Mouse (Mus musculus) olfactory bulb, adult 2 months (tissue): ENCODE data around the gene Atp2a1. TPM values are rescaled to one million over a fixed set of nuclear protein-coding genes. Genes with fewer than 3 reads are reported as not detected.

Experiments used
- H3K27ac ChIP-seq: fragments of 200-500 bp; 2 replicates; pipeline ENCODE4 v1.5.1; 2012; ENCODE audit warnings: low read depth, low read length; ENCODE audit not compliant: insufficient read depth
- H3K4me1 ChIP-seq: fragments of 200-500 bp; 2 replicates; pipeline ENCODE4 v1.6.1; 2012; ENCODE audit warnings: low read length; ENCODE audit not compliant: control insufficient read depth, insufficient read depth
- H3K4me3 ChIP-seq: fragments of 200-500 bp; 2 replicates; pipeline ENCODE4 v1.5.1; 2012; ENCODE audit warnings: mild to moderate bottlenecking, low read depth, low read length, moderate library complexity; ENCODE audit not compliant: insufficient read depth
- CTCF ChIP-seq: fragments of 200-500 bp; IDR thresholded peaks from 2 replicates; pipeline ENCODE4 v1.5.1; 2012; ENCODE audit warnings: low read depth, mild to moderate bottlenecking, low read length, moderate library complexity; ENCODE audit not compliant: insufficient read depth
- POLR2A ChIP-seq: fragments of 200-500 bp; IDR thresholded peaks from 2 replicates; pipeline ENCODE4 v1.6.1; 2012; ENCODE audit warnings: mild to moderate bottlenecking, low read depth, low read length, moderate library complexity; ENCODE audit not compliant: insufficient read depth
- WGBS: fragments of 180-500 bp; shearing (Covaris S2); methylation state at CpG from one replicate; pipeline ENCODE4 v1.1.7; 2018; 5-methylcytosine and 5-hydroxymethylcytosine counted together
- polyA plus RNA-seq: library from polyadenylated mRNA; stranded (reverse); fragments of >200 nt; gene quantifications from 2 replicates; pipeline ENCODE4 v1.2.4, GENCODE M21; 2012; ENCODE audit warnings: low replicate concordance; ENCODE audit not compliant: missing spikeins, insufficient read depth, insufficient read length

The Atp2a1 gene
- polyA plus RNA-seq, 1 experiment, result not detected

DNA sequence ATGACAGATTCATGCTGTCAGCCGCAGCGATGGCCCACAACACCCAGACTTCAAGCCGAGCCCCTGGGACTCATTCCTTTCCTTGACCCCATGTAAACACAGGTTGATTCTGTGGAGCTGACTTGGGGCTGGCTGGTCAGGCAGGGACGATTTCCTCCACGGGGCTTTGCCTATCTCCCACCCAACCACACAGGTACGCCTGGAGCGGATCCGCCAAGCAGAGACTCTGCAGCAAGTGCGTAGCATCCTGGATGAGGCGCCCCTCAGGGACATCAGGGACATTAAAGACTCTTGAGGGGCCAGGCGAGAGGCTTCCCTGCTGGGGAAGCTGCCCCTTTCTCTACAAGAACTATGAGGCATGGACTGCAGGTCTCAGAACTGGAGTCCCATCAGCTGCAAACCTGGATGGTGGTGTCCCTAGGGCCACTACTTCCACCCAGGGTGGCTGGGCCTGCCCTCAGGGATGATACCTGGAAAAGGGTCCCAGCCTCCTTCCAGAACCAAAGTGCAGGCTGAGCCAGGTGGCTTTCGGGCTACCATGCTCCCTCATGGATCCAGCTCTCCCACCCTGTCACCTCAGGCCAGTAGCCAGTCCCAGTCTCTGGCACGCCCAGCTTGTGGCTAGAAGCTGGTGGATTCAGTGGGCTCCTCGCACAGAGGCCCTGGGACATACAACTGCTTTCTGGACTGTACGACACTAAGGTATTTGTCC is 17.6 kb downstream of the Atp2a1 start:
- no peak for TF ChIP-seq CTCF
- TF ChIP-seq POLR2A, result no peak
- Histone ChIP-seq H3K4me3 (no peak overlapping the region), H3K4me1 (no peaks in the 10 kb centered on the region), H3K27ac (no peak overlapping the region)
- WGBS, result 95% methylated on average over 15 of the region's 15 CpGs

DNA sequence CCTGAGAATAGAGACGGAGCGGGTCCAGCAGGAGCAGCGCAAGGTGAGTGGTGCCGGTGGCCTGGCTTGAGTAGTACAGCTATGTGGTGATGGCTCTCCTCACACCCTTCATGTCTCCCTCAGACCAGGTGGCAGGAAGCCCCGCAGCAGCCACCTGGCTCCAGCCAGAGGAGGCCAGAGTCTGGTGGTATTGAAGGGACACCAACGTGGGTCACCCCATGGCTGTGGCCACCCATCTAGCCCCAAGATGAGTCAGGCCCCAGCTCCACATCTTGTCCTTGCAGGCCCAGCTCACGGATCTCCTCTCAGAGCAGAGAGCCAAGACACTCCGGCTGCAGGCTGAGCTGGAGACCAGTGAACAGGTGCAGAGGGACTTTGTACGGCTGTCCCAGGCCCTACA is 18.4 kb downstream of the Atp2a1 start:
- H3K4me1 ChIP-seq, result no peaks in the 10 kb centered on the region
- no peak for TF ChIP-seq CTCF
- TF ChIP-seq POLR2A, result no peak
- 94% methylated on average over 9 of the region's 9 CpGs for WGBS
- H3K4me3 ChIP-seq, result no peak overlapping the region
- no peak overlapping the region for H3K27ac ChIP-seq

DNA sequence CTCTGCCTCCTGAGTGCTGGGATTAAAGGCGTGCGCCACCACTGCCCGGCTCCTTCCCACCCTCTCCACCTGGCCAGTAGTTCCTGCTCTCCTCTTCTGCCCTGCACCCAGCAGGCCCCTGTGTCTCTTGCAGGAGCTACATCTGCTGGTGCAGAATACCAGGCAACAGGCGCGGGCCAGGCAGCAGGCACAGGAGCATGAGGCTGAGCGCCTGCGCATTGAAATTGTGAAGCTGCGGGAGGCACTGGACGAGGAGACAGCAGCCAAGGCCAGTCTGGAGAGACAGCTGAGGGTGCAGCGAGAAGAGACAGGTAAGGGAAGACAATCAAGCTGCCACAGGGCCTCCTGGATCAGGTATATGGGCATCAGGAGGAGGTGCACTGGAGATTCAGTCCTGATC is 18.9 kb downstream of the Atp2a1 start:
- 96% methylated on average over 10 of the region's 10 CpGs for WGBS
- no peak overlapping the region for H3K27ac ChIP-seq
- no peaks in the 10 kb centered on the region for H3K4me1 ChIP-seq
- H3K4me3 ChIP-seq, result no peak overlapping the region
- no peak for TF ChIP-seq POLR2A
- TF ChIP-seq CTCF, result no peak

DNA sequence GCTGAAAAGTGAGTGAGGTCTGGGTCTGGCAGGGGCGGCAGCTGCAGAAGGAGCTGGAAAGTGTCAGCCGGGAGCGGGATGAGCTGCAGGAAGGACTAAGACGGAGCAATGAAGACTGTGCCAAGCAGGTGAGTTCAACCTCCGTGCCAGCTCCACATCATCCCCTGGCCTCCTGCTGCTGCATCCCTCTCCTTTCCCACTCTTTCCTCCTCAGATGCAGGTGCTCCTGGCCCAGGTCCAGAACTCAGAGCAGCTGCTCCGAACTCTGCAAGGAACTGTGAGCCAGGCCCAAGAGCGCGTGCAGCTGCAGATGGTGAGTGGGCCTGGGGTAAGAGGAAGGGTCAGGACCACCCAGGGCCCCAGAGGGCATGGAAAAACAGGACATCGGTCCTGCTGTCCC is 22.8 kb downstream of the Atp2a1 start:
- 65% methylated on average over 9 of the region's 9 CpGs for WGBS
- Histone ChIP-seq H3K4me1 (0 out of 2 replicates have a peak, but pooled peaks cover 3% of the 10 kb centered on the region), H3K27ac (no peak overlapping the region), H3K4me3 (no peak overlapping the region)
- TF ChIP-seq POLR2A (no peak), CTCF (no peak)

DNA sequence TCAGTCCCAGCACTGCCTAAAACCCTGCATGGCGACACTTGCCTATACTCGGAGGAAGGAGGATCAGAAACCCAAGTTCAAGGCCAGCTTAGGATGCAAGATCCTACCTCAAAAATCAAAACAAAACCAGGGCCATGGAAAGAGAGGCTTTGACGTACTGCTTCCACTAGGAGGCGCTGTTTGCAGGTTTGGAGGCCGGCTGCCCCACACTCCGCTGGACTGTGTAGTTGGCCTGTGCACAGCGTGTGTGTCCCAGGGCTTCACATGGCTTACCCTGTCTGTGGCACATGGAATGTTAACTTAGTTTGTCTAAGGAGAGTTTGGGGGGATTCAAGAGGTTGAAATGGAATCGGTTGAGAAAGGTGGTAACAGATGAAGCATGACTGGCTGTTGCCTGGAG is 26.1 kb downstream of the Atp2a1 start:
- WGBS, result 24% methylated on average over 8 of the region's 8 CpGs
- TF ChIP-seq CTCF, result peak; percentile 48; the same call in 1 of the 2 replicates
- no peak for TF ChIP-seq POLR2A
- H3K4me3 ChIP-seq, result no peak overlapping the region

DNA sequence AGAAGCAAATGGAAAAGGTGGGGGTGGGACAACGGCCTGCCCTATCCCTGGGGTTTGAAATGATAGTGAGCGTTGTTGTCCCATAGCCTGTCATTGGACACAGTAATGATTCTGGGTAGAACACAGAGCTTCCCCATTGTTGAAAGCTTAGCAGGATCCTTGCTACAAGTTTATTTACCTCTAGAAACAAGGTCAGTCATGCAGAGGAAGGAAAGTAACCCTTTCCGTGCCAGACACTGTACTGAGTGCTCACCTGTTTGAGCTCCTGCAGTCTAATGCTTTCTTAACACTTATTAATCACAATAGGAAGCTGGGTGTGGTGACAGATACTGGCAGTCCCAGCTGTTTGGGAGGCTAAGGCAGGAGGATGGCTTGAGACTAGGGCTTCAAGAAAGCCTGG is 27.1 kb downstream of the Atp2a1 start:
- 0 out of 2 replicates have a peak, but pooled peaks cover 3% of the 10 kb centered on the region for H3K4me1 ChIP-seq
- H3K27ac ChIP-seq, result no peak overlapping the region
- 77% methylated on average over 3 of the region's 3 CpGs for WGBS
- TF ChIP-seq POLR2A (no peak), CTCF (no peak)
- no peak overlapping the region for H3K4me3 ChIP-seq

More for the DNA sequence above, 26.1 kb downstream of the Atp2a1 start:
- Histone ChIP-seq H3K4me1 (0 out of 2 replicates have a peak, but pooled peaks cover 3% of the 10 kb centered on the region), H3K27ac (no peak overlapping the region)

DNA sequence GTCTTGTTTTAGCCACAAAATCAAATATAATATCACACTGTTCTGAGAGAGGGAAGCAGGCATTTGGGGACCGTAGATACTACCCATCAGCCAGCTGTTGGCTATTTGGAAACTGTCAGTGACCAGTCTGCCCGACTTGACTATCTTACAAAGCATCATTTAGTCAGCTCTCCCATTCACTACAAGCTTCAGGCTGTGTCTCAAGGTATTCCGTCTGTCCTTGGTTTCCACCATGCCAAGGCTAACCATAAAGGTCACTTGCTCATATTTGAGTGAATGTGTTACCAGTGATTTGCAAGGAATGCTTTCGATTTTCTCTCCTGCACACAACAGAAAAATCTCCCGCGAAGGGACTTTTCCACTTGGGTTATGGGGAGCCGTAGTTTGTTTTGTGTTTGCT is 28.2 kb downstream of the Atp2a1 start:
- Histone ChIP-seq H3K4me3 (no peak overlapping the region), H3K4me1 (peaks cover 6% of the 10 kb centered on the region), H3K27ac (no peak overlapping the region)
- TF ChIP-seq POLR2A, result no peak
- no peak for TF ChIP-seq CTCF
- WGBS, result 89% methylated on average over 7 of the region's 7 CpGs

DNA sequence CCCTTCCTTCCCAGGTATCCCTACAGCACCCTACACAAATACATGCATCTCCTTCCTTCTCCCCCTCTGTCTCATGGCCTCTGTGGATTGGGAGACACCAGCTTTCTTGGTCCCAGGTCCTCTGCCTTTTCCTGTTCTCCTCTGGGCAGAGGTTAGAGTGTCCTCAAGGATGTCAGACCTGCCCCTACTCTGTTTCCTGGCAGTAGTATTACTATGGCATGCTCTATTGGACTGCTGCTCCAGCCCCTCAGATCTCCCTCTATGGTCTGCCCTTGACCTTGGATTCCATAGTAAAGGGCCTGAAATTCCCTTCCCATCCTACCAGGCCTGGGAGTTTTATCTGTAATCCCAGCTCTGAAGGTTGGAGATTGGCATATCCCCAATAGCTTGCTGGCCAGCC is 32.7 kb downstream of the Atp2a1 start:
- Histone ChIP-seq H3K4me1 (peaks cover 12% of the 10 kb centered on the region), H3K4me3 (no peak overlapping the region), H3K27ac (no peak overlapping the region)
- TF ChIP-seq CTCF (no peak), POLR2A (no peak)

DNA sequence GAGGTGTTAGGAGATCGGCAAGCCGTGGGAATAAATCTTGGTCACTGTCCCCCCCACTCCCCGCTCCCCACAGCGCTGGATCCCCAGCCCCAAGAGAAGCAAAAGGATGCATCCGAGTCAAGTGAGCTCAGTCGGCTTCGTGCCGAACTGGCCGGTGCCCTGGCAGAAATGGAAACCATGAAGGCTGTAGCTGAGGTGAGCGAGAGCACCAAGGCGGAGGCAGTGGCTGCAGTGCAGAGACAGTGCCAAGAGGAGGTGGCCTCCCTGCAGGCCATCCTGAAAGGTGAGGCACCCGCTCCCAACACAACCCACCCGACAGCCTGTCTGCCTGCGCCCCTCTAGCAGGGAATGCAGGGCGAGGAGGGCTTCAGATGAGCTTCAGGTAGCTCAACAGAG is 33.4 kb downstream of the Atp2a1 start:
- H3K27ac ChIP-seq, result no peak overlapping the region
- peaks cover 12% of the 10 kb centered on the region for H3K4me1 ChIP-seq
- H3K4me3 ChIP-seq, result peak overlapping the region; percentile 97
- 18% methylated on average over 15 of the region's 15 CpGs for WGBS
- TF ChIP-seq CTCF, result no peak
- TF ChIP-seq POLR2A, result no peak
